Mouse (Mus musculus) neural tube, embryonic 10.5 days (tissue): Measurements from ENCODE around the gene Ppil1.

ENCODE experiments used
- DNase-seq: peaks from one replicate; pipeline ENCODE4 v3.0.0-alpha.2; 2017; ENCODE audit warnings: low spot score; ENCODE audit errors: extremely low spot score

The Ppil1 gene

DNA sequence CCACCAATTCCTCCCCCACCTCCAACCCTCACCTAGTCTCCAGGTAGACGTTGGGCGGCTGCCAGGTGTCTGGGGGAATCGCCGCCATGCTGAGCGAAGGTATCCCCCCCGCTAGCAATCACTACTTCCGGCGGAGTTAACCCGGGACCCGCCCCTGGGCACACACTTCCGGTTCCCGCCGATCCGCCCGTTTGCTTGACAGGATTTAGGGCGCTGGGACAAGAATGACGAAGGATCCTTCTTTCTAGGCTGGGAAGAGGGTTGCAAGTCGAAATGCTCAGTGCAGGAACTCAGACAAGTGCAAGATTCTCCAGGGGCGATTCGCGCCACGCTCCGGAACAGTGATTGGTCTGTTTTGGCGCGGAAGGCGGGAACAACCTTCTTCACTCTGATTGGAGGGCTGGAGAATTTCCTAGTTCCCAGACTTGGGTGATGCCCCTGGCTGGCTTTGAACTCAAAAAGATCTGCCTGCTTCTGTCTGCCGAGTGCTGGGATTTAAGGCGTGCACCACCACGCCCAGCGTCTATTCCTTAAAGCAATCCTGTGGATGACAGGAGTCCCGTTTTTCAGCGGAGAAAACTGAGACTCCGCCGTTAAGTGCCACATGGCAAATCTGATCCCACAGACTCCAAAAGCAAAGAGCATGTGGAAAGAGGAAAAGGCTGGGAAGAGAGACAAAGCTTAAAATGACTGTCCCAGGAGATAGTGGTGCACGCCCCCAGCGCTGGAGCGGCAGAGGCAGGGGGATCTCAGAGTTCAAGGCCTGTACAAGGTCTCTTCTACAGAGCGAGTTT is at the start of gene Ppil1:
Gene Ppil1 (minus strand): TSS at position 347 of the 794 bp plus-strand sequence.
- DNase-seq: peak; percentile 90

DNA sequence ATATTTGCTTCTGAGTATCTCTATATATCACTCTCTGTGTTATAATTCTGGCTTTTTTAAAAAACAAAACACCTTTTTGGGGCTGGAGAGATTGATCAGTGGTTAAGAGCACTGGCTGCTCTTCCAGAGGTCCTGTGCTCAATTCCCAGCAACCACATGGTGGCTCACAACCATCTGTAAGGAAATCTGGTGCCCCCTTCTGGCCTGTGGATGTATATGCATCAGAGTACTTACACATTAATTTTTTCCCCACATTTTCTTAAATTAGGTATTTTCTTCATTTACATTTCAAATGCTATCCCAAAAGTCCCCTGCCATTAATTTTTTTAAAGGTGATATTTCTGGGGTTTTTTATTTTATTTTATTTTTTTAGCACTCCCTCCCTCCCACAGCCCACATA is 49.3 kb upstream of the Ppil1 start:
- DNase-seq: no peak

- no peak for DNase-seq
These were observed 48.1 kb upstream of the Ppil1 start for GRCm38 (mm10) chr17:29312082-29312481.

GRCm38 (mm10) chr17:29311602-29312001 is 47.6 kb upstream of the Ppil1 start:
- no peak for DNase-seq

GRCm38 (mm10) chr17:29310056-29310623 is 46.2 kb upstream of the Ppil1 start:
- no peak for DNase-seq

- no peak for DNase-seq
These were observed 41.9 kb upstream of the Ppil1 start for GRCm38 (mm10) chr17:29305871-29306270.

DNA sequence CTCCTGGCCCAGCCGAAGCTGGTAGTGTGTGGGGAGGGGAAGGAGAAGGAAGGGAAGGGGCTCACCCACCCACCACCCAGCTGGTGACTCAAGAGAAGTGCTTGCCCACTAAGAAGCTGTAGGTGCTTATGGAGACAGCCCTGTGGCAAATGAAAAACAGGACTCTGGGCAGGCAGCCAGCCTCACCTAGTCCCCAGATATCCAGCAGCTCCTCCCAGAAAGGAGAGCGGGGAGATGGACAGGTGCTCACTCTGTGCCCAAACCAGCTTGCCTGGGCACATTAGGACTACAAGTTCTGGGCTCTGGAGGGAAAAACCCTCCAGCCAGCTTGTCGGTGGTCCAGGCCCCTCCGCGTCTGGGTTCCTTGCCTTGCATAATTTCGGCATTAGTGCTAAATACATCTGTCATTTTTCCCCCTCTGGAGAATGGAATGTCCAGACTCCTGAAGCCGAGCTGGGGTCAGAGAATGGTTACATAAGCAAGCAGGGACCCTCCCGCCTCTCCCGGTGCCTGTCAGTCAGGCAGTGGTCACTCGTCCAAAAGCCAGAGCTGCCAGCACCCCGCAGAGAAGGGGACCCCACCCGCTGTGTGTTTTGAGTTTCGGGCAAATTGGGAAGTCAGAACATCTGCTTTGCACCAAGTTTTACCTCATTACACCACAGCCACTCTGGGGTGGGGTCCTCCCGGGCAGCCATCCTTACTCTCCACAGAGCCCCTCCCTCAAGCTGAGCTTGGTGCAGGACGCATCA is 41.2 kb upstream of the Ppil1 start:
- peak; percentile 42 for DNase-seq

DNA sequence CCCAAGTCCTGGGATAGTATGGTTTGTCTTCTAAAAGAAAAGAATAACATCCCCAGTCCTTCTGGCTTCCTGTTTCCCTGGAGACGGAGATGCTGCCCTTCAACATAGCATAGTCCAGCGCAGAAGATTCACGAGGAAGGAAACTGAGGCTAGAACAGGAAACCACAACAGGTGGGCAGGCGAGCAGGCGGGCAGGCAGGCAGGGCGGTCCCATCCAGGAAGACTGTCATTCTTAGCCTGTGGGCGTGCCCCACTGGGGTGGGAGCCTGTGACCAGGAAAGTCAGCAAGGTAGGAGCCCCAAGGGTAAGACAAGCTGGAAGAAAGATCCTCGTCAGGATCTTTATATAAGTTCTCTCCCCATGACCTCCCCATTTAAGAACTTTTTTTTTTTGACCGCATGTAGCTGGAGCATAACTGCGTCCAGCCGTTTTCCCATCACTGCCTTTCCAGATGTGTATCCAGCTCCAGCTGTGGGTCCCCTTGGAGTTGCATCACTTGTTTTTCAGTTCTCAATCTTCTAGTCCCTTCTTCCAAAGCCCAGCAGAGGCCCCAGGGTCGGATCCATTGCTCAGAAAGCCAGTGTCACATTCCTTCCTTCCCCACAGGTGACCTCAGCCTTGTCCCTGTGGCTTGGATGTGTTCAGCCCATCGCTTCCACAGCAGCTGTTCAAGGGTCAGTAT is 40.5 kb upstream of the Ppil1 start:
- DNase-seq: no peak

DNA sequence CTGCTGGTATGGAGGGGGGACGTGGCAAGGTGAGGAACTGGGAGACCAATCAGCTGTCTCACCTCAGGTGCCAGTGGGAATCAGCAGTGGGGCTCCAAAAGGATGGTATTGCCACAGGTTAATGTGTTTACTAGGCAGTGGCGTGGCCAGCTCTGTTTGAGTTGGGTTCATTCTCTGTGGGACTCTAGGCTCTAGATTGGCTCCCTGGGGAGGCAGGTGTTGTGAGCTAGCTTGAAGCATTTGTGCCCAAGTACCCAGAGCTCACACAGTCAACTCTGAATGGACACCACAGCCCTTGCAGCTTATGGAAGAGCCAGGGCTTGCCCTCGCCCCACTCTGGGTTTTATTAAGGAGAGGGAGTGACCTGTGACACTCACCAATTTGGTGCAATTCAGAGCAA is 39.9 kb upstream of the Ppil1 start:
- DNase-seq: no peak

GRCm38 (mm10) chr17:29303087-29303486 is 39.1 kb upstream of the Ppil1 start:
- no peak for DNase-seq

DNA sequence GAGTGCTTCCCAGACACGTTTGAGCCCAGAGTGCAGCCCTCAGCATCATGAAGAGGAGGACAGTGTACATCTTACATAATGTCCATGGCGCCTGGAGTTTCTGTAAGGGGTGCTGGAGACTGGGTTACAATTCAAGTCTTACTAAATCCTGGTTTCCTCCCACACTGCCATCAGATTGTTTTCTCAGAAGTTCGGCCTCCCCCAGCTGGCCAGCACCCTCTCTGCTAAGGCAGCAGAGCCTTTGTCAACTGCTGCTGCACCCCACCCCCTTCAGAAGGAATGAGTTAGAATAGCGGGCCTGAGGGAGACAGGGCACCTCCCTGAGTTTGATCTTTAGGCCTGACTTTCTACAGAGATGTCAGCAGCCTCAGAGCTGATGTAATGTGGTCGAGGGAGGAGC is 38.2 kb upstream of the Ppil1 start:
- no peak for DNase-seq

- no peak for DNase-seq
These were observed 37.4 kb upstream of the Ppil1 start for GRCm38 (mm10) chr17:29301421-29301820.

- DNase-seq: no peak
These were observed 36.9 kb upstream of the Ppil1 start for GRCm38 (mm10) chr17:29300926-29301325.

DNA sequence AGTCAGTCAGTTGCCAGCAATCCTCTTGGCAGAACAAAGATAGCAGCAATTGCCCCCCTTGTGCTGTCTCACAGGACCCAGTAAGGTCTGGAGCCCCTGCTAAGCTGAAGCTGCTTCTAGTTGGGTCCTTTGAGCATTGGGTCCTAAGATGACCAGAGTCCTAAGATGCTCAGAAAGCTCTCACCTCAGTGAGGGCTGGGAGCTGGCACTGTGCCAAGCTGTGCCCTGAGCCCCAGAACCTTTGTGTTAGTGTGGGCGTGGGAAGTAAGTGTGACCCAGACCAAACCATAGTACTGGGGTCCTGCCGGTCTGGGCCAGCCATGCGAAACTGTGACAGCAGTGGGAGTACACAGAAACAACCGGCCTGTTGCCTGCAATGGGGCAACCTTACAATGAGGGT is 35.3 kb upstream of the Ppil1 start:
- DNase-seq: no peak

DNA sequence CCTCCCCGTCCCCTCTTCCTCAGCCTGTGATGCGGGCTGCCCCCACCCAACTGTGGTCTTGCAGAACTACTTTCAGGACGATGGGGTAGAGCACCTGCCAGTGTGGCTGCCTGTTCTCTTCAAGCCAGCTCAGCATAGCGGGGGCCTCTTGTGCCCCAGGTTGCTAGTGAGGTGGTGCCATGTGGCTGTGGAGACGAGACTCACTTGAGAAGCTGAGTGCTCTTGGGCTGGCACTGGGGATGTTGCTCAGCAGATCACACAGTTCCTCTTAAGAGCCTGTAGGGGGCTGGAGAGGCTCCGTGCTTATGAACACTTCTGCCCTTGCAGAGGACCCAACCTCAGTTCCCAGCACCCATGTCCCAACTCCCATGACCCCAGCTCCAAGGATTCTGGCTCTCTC is 33.8 kb upstream of the Ppil1 start:
- no peak for DNase-seq

GRCm38 (mm10) chr17:29297321-29297720 is 33.3 kb upstream of the Ppil1 start:
- no peak for DNase-seq

GRCm38 (mm10) chr17:29295835-29296234 is 31.8 kb upstream of the Ppil1 start:
- DNase-seq: no peak

GRCm38 (mm10) chr17:29293807-29294605 is 30.0 kb upstream of the Ppil1 start:
- no peak for DNase-seq

GRCm38 (mm10) chr17:29292996-29293395 is 29.0 kb upstream of the Ppil1 start:
- no peak for DNase-seq

DNA sequence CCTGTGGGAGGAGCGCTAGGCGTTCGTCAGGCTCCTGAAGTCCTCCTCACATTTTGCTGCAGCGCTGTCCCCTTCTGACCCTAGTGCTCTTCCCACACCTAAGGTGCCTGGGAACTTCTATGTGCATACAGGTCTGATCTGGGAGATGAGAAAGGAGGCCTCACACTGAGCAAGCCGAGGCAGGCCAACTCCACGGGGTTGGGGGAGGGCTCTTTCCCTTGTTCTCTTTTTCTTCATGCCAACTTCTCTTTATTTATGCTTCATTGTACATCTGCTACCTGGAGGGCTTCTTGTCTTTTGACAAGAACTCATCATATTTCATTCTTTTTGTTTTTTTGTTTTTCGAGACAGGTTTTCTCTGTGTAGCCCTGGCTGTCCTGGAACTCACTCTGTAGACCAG is 27.8 kb upstream of the Ppil1 start:
- DNase-seq: no peak
